Mouse (Mus musculus) adrenal gland, adult (tissue): Measurements from ENCODE around the gene Cyp2d11.
"Not testable (repeated sequence)": the region's sequence is repeated elsewhere in the genome, so short reads cannot be mapped to it uniquely, and the experiment has no call there.

Experiments used
- DNase-seq, 2 experiments: peaks; one replicate each; pipeline ENCODE4 v3.0.0; 2022 to 2023; ENCODE audit warnings: low spot score in 1 of 2; ENCODE audit not compliant: inconsistent age in 2 of 2

Gene Cyp2d11

DNA sequence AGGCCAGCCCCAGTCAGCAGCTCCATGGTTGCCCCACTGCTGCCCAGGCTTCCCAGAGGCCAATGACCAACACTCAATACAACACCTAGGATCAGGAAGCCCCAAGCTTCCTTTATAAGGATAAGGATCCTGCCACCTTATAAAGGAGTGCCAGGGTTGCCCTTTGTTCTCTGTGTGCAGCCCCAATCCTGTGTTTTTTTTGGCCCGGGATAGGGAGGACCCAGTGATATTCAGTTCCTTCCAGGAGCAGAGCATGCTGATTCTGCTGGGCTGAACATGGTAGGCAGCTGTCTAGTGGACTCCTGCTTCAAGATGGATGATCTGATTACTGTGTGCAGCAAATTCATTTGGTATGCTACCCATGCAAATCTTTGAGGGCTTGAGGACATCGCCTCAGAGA lies at the start of gene Cyp2d11:
Gene Cyp2d11 (minus strand): TSS at position 101 of the 400 bp plus-strand sequence.
- DNase-seq: not testable (repeated sequence)

- no peak for DNase-seq
Measured at GRCm38 (mm10) chr15:82437975-82438617, 44.3 kb upstream of the Cyp2d11 start.

- DNase-seq: no peak
Measured at GRCm38 (mm10) chr15:82435606-82436005, 41.8 kb upstream of the Cyp2d11 start.

GRCm38 (mm10) chr15:82435011-82435410 lies 41.2 kb upstream of the Cyp2d11 start:
- no peak for DNase-seq

- DNase-seq: peak in 1 of 2 experiments; percentile 58
Measured at GRCm38 (mm10) chr15:82434541-82434940, 40.7 kb upstream of the Cyp2d11 start.

- no peak for DNase-seq
Measured at GRCm38 (mm10) chr15:82433621-82434020, 39.8 kb upstream of the Cyp2d11 start.

- no peak for DNase-seq
Measured at GRCm38 (mm10) chr15:82433137-82433536, 39.3 kb upstream of the Cyp2d11 start, which contains the start of gene Cyp2d9. Gene Cyp2d9, plus strand, starts transcription at chr15:82433437.

- DNase-seq: no peak
Measured at GRCm38 (mm10) chr15:82423471-82423870, 29.6 kb upstream of the Cyp2d11 start.

DNA sequence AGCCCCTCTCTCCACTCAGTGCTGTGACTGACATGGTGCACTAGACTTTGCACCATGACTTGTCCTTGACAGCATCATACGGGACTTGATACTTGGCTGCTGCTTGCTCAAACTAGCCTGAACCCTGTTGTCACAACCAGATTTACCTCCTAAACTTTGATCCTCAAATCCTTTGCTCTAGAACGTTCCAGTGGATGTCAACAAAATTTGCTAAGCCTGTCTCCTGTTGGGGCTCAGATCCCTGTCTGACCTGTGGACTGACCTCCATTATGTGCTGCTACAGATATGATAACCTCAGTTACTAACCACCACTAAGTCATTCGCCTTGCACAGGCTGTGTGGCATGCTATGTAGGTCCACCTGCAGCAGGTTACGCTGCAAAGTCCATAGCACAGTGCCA lies 29.1 kb upstream of the Cyp2d11 start:
- DNase-seq: no peak

- no peak for DNase-seq
Measured at GRCm38 (mm10) chr15:82418616-82419015, 24.8 kb upstream of the Cyp2d11 start.

- DNase-seq: peak; percentile 89 to 96
Measured at GRCm38 (mm10) chr15:82416797-82417789, 23.3 kb upstream of the Cyp2d11 start.

- DNase-seq: no peak
Measured at GRCm38 (mm10) chr15:82407536-82407935, 13.7 kb upstream of the Cyp2d11 start.

DNA sequence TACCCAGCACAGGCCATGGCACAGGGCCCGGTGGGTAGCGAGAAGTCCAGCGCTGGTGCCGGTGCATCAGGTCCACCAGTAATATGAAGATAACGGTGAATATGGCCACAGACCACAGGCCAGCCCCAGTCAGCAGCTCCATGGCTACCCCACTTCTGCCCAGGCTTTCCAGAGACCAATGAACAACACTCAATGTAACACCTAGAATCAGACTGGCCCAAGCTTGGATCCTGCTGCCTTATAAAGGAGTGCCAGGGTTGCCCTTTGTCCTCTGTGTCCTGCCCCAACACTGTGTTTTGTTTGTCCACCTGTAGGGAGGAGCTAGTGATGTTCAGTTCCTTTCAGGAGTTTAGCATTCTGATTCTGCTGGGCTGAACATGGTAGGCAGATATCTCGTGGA lies 13.2 kb upstream of the Cyp2d11 start, which contains the start of gene Cyp2d10:
Gene Cyp2d10 (minus strand): TSS at position 215 of the 400 bp plus-strand sequence.
- DNase-seq: no peak

GRCm38 (mm10) chr15:82404163-82404562 lies 10.3 kb upstream of the Cyp2d11 start:
- DNase-seq: no peak

GRCm38 (mm10) chr15:82403606-82404005 lies 9.8 kb upstream of the Cyp2d11 start:
- no peak for DNase-seq

DNA sequence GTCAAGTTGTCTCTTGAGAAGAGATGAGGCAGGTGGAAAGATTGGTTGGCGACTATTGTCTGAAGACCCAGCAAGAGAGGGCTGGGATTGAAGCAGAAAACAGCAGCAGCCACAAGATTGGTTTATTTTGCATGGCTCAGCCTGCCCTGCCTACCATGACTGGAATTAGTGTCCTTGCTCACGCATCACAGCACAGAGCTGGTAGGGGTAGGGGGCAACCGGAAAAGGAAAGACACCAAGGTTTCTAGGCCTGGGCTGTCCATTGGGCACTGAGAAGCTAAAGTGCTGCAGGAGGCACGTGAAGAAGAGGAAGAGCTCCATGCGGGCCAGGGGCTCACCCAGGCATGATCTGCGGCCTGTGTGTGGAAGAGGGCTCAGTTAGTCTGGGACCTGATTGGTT lies 8.9 kb upstream of the Cyp2d11 start:
- no peak for DNase-seq

DNA sequence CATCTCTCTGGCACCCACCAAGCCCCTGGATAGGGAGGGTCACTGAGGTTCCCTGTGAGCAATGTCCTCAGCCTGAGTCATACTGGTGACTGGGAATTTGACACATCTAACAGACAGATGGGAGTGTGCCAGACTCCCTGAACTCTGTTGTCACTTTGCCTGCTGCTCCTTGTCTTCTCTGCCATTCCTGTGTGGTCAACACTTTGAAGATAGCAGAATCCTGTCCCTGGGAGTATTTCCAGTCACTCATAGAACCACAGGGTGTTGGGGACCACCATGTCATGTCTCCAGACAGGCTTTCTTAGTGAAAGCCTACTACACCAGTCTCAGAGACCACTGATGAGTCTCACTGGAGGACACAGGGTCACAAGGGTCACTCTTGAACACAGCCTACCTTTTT lies 8.3 kb upstream of the Cyp2d11 start:
- DNase-seq: no peak

- no peak for DNase-seq
Measured at GRCm38 (mm10) chr15:82401516-82401915, 7.7 kb upstream of the Cyp2d11 start.

DNA sequence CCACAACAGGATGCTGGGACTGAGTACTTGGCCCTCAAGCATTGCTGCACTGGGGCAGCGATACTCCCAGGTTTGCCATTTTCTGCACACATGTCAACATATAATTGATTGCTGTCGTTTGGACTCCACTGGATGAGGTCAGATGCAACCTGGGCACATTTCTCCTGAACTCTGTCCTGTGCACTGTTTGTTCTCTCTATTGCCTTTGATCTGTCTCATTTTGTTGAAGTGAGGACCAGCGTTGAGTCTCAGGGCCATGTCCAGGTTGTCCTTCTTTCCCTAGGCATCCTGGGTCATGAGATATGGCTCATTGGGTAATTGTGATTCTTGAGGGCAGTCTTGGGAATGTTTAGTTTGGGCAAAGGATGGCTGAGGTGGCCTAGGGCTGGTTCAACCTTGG lies 2.1 kb upstream of the Cyp2d11 start:
- DNase-seq: not testable (repeated sequence)

DNA sequence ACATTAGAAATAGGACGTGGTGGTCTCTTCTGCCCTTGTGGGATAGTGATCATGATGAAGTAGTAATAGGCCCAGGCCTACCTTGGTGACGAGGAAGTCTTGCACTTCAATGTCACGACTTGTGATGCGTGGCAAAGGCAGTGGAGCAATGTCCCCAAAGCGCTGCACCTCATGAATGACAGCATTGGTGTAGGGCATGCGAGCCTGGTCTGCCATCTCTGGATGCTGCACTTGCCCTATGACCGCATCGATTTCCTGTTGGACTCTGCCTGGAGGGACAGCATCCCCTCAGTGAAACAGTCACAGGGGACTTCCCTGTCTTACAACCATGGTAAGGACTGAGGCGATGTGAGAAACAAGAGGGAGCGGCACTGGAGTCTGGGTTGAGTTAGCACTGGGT lies 3.9 kb downstream of the Cyp2d11 start:
- not testable (repeated sequence) for DNase-seq

DNA sequence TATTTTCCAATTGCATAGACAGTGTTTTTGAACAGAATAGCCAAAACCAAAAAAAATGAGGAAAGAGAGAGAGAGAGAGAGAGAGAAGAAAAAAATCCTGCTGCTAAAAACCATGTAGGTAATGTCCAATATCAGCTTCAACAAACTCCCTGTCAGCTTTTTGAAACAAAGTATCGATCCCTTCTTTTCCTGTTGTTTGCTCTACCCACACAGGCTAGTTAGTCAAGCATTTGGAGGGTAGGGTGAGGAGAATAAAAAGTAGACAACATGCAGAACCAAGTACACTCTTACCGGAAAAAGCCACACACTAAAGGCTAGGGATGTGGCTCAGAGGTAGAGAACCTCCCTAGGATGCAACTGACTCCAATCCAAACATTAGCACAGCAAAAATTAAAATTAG lies 8.1 kb downstream of the Cyp2d11 start:
- no peak for DNase-seq

DNA sequence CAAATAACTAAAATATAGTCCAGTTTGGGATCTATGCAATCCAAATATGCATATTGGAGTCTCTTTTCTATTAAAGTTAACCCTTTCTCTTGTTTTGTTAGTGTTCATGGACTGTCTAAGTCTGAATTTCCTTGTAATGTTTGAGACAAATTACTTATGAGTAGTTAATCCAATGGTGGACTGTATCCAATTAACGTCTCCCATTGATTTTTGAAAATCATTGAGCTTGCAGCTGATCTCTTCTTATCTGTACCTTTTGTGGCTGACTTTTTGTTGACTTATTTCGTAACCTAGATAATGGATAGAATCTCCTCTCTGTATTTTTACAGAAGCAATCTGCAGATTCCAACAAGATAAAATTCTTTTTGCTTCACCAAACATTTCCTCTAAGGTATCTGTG lies 11.4 kb downstream of the Cyp2d11 start:
- no peak for DNase-seq
